27 mouse cellular contexts compared by ENCODE assay signal in the genomic region with DNA sequence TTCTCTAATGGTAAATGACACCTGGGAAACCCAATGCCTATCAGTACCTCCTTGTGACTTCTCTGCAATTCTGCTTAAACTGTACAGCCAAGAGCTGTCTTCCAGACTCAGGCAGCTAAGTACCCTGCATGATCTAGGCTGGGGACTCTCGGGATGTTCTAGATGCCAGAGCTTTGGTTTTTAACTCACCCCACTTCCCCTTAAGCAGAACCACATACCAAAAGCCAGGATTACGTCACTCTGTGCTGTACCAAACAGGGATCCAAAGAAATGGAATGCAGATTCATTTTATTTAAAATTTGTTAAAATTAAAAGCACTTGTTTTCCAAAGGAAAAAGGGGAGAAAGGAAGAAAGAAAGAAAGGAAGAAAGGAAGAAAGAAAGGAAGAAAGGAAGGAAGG. TPM values are rescaled to one million over a fixed set of nuclear protein-coding genes. Genes with fewer than 3 reads are reported as not detected.
"Had no signal": no experiment of that assay in that cellular context is flagged by ENCODE, and none has a peak within 500 bp of the region (broad histone marks: within the 10 kb centered on the region; RNA-seq: fewer than 3 reads in every experiment).

No protein-coding gene starts in this region.

- DNase-seq: gastrocnemius, adult 2 months; gastrocnemius, postnatal 10 days; gastrocnemius, postnatal 25 days; heart, adult 18-20 months; heart, postnatal 14 days; heart, postnatal 36 days; kidney, adult 11 months; kidney, adult 2 months; kidney, adult 9 months; kidney, postnatal 14 days; kidney, postnatal 36 days; layer of hippocampus, adult 9-11 months; layer of hippocampus, postnatal 36 days; left cerebral cortex, postnatal 4 days had no signal

- ATAC-seq: hindbrain, postnatal 0 days; intestine, embryonic 16.5 days; liver, embryonic 12.5 days had no signal

RNA-seq across cellular contexts. Expression of a gene that starts 11.4 kb away (rescaled TPM):
- total RNA-seq: gastrocnemius, adult 2 months; gastrocnemius, postnatal 10 days; gastrocnemius, postnatal 25 days; gastrocnemius, postnatal 4 days; heart, adult 18-20 months; heart, postnatal 14 days; heart, postnatal 36 days; hematopoietic stem cell, adult 5-6 weeks; hindbrain, postnatal 0 days; layer of hippocampus, adult 18-20 months; layer of hippocampus, adult 8-10 months; layer of hippocampus, postnatal 14 days; layer of hippocampus, postnatal 36 days; left cerebral cortex, adult 18-20 months; left cerebral cortex, adult 8-10 months; left cerebral cortex, postnatal 10 days; left cerebral cortex, postnatal 25 days; left cerebral cortex, postnatal 4 days; liver, adult 2 months had no signal
